Mouse (Mus musculus): ENCODE results near the gene C2cd4c.
A peak's percentile ranks its signal among the peaks of the same experiment; 100 is the strongest.

Gene C2cd4c

GRCm38 (mm10) chr10:79612192-79613135 lies 1.4 kb downstream of the C2cd4c start:
- no peak for DNase-seq

DNA sequence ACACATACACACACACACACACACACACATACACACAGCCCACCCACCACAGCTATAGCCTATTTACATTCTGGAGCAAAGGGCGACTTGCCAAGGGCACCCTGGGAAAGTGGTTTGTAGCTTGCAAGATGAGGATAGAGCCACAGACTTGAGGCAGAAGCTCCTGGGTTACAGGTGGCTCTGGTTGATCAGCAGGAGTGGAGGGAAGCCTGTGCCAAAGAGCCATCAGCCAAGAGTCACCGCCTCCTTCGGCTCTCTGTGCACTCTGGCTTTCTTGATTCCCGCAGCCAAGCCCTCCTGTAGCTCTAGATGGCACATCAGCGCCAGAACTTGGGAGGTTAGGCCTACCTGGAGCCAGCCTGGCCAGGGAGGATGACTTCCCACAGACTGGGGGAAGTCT lies 2.5 kb downstream of the C2cd4c start:
- DNase-seq, result no peak

GRCm38 (mm10) chr10:79609276-79609675 lies 4.5 kb downstream of the C2cd4c start:
- no peak for DNase-seq

- DNase-seq, result no peak
Observed at GRCm38 (mm10) chr10:79607892-79608291, 5.9 kb downstream of the C2cd4c start.

DNA sequence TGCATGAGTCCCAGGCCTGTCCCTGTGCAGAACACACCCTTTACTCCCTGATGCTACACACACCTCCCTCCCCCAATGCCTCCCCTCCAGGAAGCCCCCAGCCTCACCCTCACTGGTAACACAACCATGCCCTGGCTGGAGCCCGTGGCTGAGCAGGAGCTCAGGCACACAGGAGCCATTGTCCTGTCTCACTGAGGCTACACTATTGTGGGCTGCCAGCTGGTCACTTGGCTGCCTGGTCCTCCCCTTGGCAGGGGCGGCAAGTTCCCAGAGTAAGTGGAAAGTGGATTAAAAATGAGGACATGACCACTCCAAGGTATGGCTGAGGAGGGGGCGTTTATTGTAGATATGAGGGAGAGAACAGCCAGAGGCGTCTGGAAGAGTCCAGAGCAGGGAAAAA lies 7.3 kb downstream of the C2cd4c start:
- no peak for DNase-seq

- DNase-seq, result no peak
Observed at GRCm38 (mm10) chr10:79597936-79598230, 15.9 kb downstream of the C2cd4c start.

DNA sequence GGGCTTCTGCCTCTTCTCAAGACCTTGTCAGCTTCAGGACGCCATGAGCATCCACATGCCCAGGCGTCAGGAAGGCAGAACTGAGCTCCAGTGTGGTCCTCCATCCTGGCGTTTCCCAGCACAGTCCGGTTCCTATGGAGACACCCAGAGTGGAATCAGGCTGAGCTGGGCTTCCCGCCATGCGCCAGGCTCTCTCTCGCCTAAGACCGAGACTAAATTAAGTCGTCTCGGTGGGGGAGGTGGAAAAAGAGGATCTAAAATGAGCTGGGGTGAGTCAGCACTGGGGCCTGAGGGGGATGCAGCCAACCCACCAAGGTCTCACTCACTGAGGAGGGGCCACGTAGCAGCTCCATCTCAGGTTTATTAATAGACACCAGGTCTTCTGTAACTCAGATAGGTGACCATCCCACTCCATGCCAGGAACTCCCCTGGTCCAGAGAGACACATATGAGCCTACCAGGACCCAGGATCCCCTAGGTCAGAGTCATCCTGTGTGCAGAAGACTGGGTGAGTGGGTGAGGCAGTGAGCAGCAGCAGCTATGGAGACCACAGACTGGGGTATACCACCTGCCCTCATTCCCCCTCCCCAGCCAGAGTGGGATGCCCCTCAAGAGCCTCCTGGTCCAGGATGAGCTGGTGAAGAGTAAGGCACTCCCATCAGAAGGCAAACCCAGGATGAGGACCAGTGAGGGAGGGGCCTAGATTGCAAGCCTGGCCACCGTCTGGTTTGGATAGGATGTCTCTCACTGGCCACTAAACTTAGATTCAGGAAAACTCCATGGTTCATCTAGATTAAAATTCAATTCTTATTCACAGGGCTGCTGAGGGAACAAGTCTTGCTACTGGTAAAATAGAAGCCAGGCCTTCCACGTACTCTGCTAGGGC lies 16.5 kb downstream of the C2cd4c start:
- DNase-seq, result no peak

DNA sequence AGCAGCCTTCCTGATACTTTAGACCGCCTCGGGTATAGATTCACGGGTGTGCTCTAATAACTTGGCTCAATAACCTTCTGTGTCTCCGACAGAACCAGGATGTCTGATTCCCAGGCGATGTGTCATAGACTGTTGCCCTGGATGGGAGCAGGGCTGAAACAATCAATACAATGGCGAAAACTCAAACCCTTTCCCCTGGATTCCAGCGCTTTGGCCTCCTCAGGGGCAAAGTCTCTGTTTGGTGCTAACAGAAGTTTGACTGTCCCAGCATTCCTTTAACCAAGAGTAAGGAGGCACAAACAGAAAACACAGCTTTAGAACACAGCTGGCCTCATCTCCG lies 18.3 kb downstream of the C2cd4c start:
- no peak for DNase-seq

DNA sequence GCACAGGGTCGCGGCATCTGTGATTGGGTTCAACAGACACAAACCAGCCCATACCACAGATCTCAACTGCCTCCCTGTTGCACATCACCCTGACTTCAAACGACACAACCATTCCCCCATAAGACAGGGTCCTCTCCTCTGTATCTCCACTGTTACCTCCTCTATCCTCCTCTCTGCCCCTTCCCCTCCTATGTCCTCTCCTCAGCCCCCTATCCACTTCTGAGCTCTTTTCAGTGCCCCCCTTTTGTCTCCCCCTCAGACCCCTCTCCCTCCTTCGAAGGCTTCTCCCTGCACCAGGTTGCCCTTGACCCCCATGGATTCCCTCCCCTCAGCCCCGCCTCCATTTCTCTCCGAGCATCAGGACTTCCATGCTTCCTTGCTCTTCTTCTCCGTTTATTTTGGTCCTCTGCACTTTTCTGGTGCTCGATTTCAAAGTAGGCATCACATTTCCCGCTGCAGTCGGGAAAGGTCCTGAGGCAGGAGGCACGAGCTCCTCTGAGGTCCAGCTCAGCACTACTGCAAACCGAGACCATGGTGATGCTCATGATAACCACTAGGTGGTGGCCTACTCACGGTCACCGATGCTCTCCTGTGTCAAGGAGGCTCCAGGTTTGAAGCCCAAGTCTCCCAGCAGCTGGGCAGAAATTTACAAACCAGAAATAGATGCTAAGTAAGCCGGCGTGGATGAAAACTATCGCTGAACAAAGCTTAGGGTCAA lies 18.8 kb downstream of the C2cd4c start:
- peak; percentile 62 for DNase-seq

- no peak for DNase-seq
Observed at GRCm38 (mm10) chr10:79594111-79594510, 19.7 kb downstream of the C2cd4c start.

GRCm38 (mm10) chr10:79590702-79591101 lies 23.1 kb downstream of the C2cd4c start:
- no peak for DNase-seq

GRCm38 (mm10) chr10:79587752-79588126 lies 26.1 kb downstream of the C2cd4c start:
- DNase-seq, result no peak

- DNase-seq, result no peak
Observed at GRCm38 (mm10) chr10:79587061-79587751, 26.6 kb downstream of the C2cd4c start, which contains the start of gene Theg. Gene Theg (minus strand): TSS chr10:79587331.

DNA sequence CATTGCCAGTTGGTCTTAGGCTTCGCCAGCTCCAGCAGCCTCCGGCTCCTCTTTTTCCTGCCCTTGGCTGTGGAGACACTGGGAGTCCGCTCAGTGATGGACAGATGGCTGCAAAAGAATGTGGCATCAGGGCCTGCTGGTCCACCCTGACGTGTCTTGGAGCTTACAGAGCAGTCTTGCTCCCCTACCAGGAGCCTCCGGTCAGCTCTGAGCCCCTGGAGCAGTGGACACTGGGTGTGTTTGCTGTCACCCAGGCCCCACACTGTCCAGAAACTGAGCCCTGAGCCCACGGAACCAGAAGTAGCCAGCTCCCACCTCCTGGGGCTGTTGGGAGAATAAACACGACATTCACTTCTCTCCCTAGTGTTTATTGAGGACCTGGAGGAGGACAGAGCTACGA lies 27.6 kb downstream of the C2cd4c start:
- DNase-seq, result no peak

GRCm38 (mm10) chr10:79585723-79586122 lies 28.1 kb downstream of the C2cd4c start:
- no peak for DNase-seq

DNA sequence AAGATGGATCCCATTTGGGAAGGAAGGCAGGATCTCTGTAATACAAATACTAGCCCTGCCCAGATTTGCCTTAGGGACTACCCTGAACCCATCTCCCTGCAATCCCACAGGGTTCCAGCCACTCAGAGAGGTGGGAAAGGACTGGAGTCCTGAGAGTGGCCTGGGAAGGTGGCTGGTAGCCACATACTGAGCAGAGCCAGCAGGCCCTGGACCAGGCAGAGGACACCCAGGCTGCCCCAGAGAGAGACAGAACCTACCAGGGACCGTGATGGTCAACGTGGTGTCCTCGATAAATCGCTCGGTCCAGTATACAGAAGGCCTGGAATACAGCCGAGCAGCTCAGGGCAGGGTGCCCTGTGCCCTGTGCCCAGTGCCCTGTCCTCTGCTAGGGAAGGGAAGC lies 28.7 kb downstream of the C2cd4c start:
- DNase-seq, result no peak

DNA sequence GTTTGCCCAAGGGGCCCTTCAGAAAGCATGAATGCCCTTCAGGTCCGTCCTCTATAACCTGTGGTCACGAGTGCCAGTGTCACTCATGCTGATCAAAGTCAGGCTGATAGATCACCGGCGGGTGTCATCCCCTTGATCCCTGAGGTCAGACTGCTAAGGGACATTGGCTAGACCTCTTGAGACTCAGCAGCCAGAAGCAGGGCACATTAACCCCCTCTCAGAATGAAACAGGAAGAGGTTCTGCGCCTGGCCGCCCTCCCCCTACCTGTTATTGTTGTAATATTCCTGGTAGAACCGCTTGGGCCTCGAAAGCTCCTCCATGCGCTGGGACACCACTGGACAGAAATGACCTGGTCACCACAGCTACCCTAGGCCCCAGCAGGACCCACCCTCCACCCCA lies 29.4 kb downstream of the C2cd4c start:
- no peak for DNase-seq

DNA sequence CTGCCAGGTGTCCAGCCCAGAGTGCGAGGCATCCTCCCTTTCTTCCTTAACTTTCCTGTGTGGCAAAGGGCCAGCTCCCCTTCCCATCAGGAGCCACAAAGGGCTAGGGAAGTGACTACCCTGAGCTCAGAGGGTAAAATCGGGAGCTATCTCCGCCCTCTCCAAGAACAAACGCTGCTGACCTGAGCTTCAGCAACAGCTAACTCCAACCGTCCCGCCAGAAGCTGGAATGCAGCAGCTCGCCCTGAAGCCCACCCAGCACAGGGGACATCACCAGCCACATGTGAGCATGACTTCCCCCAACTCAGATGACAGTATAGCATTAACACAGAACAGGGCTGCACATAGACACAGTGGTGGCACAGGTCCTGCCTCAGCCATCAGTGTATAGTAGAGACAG lies 29.8 kb downstream of the C2cd4c start:
- no peak for DNase-seq

GRCm38 (mm10) chr10:79581501-79581900 lies 32.3 kb downstream of the C2cd4c start:
- DNase-seq, result no peak

- peak; percentile 30 for DNase-seq
Observed at GRCm38 (mm10) chr10:79580811-79581210, 33.0 kb downstream of the C2cd4c start.

DNA sequence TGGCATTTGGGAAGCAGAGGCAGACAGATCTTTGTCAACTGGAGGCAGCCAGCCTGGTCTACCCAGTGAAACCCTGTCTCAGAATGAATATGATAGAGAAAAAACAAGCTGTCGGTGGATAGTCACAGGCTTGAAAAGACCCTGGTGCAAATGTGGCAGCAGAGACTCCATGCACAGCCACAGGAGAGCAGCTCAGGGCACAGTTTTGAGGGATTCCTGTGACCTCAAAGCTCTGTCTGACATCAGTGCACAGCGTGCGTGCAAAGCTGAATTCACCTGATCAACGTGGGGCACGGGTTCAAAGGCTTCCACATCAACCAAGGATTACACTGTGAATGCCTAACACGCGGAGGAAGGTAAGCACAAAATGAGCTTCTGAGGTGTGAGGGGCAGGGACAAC lies 33.5 kb downstream of the C2cd4c start:
- DNase-seq, result no peak

GRCm38 (mm10) chr10:79579781-79580180 lies 34.0 kb downstream of the C2cd4c start:
- DNase-seq, result no peak

DNA sequence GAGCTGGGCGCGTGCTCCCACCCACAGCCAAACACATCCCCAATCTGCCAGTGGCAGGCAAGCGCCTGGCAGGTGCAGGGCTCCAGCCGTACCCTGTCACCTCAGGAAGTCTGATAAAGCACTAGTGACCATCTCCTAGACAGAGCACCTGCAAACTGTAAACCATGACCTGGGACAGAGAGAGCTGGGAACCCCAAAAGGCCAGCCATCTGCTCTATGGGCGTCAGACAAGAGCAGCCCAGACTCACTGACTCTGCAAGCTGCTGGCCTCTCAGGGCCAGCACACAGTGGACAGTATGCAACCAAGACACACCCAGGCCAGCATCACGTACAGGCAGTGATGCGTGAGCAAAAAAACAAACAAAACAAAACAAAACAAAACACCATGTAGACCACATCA lies 34.9 kb downstream of the C2cd4c start:
- no peak for DNase-seq

All from lung, postnatal 14 days (tissue).